Mouse (Mus musculus): ENCODE data around the gene Galk2.

DNA sequence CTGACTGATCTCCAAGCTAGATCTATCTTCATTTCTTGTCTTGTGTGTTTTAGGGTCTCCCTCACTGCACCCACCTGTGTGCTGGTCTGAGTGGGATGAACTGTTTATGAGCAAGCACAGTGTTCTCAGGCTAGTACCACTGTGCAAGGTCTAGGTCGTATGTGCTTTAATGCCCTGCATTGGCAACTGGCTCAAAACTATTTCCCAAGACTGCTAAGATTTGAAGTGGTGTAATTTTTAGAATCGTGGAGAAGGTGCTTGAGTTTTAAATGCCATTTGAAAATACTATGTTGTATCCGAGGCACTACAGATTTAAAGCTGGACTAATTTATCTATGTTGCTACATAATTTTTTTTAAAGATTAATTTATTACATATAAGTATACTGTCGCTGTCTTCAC is 31.0 kb upstream of the Galk2 start:
- TF ChIP-seq CTCF (IDR thresholded peaks at IDR 0.05; ENCODE audit: low read depth) (no peak), EP300 (IDR thresholded peaks at IDR 0.05; ENCODE audit: low read depth) (no peak)
